Mouse (Mus musculus): ENCODE measurements around the gene Msh3. TPM values are rescaled to one million over a fixed set of nuclear protein-coding genes. Genes with fewer than 3 reads are reported as not detected.
A peak's percentile ranks its signal among the peaks of the same experiment; 100 is the strongest.

Msh3 gene
- polyA plus RNA-seq, 1 experiment from 2014 or later, result 43.8 TPM

- H3K9ac ChIP-seq (replicated peaks), result no peak overlapping the region
- H3K4me1 ChIP-seq (replicated peaks), result peaks cover 18% of the 10 kb centered on the region
- H3K36me3 ChIP-seq, result peaks cover 31% of the 10 kb centered on the region
- 79% methylated on average over 7 of the region's 7 CpGs for WGBS
- no peaks in the 10 kb centered on the region for H3K27me3 ChIP-seq
- peak overlapping the region; percentile 95 for H3K4me2 ChIP-seq
- peak overlapping the region; percentile 69 for H3K4me3 ChIP-seq (replicated peaks)
- no peaks in the 10 kb centered on the region for H3K9me3 ChIP-seq
- H3K27ac ChIP-seq, result no peak overlapping the region
- no peak for ATAC-seq (ENCODE audit: insufficient number of reproducible peaks, insufficient read depth, low FRiP score, low TSS enrichment, low read depth)
Measured at GRCm38 (mm10) chr13:92356376-92356775, 1.6 kb upstream of the Msh3 start.

GRCm38 (mm10) chr13:92355272-92355643, 455 bp upstream of the Msh3 start:
- WGBS, result 1% methylated on average over 24 of the region's 24 CpGs
- peak; percentile 54 for ATAC-seq (ENCODE audit: insufficient number of reproducible peaks, insufficient read depth, low FRiP score, low TSS enrichment, low read depth)
- Histone ChIP-seq H3K9me3 (no peaks in the 10 kb centered on the region), H3K4me2 (peak overlapping the region; percentile 95), H3K4me3 (replicated peaks) (peak overlapping the region; percentile 69), H3K9ac (replicated peaks) (peak overlapping the region; percentile 76), H3K27ac (peak overlapping the region; percentile 68; the same call in 1 of the 2 replicates), H3K27me3 (no peaks in the 10 kb centered on the region), H3K4me1 (replicated peaks) (peaks cover 18% of the 10 kb centered on the region), H3K36me3 (peaks cover 31% of the 10 kb centered on the region; the same call in 1 of the 2 replicates)

GRCm38 (mm10) chr13:92353956-92354355, 847 bp downstream of the Msh3 start:
- peak overlapping the region; percentile 76 for H3K9ac ChIP-seq (replicated peaks)

GRCm38 (mm10) chr13:92351100-92351499, 3.7 kb downstream of the Msh3 start:
- Histone ChIP-seq H3K4me1 (replicated peaks) (peaks cover 8% of the 10 kb centered on the region), H3K9ac (replicated peaks) (no peak overlapping the region), H3K27ac (no peak overlapping the region), H3K36me3 (peaks cover 42% of the 10 kb centered on the region), H3K4me3 (replicated peaks) (no peak overlapping the region), H3K27me3 (no peaks in the 10 kb centered on the region), H3K4me2 (no peak overlapping the region), H3K9me3 (no peaks in the 10 kb centered on the region)
- WGBS, result 93% methylated on average over 6 of the region's 6 CpGs
- no peak for ATAC-seq (ENCODE audit: insufficient number of reproducible peaks, insufficient read depth, low FRiP score, low TSS enrichment, low read depth)

More at GRCm38 (mm10) chr13:92353956-92354355, 847 bp downstream of the Msh3 start:
- ATAC-seq (ENCODE audit: insufficient number of reproducible peaks, insufficient read depth, low FRiP score, low TSS enrichment, low read depth), result no peak
- WGBS, result 23% methylated on average over 4 of the region's 4 CpGs
- Histone ChIP-seq H3K27me3 (no peaks in the 10 kb centered on the region), H3K36me3 (peaks cover 28% of the 10 kb centered on the region; the same call in 1 of the 2 replicates), H3K27ac (no peak overlapping the region), H3K9me3 (no peaks in the 10 kb centered on the region), H3K4me3 (replicated peaks) (peak overlapping the region; percentile 69), H3K4me1 (replicated peaks) (peaks cover 18% of the 10 kb centered on the region), H3K4me2 (peak overlapping the region; percentile 95)

DNA sequence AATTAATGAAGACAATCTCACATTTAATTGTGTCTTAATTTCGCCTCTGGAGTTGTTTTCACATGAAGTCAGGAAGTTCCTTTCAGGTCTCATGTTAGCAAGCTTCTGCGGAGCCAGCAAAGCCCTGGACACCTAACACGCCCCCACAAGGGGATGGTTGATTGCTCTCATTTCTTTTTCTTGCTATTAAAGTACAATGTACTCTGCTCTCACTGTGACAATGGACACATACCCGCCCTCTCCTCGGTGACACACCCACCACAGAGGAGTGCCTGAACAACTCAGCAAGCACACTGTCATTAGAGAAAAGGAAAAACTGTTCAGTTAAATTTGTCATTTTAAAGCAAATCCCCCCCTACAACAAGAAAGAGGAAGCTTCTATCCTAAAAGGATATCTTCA, 8.5 kb downstream of the Msh3 start:
- H3K4me2 ChIP-seq, result no peak overlapping the region
- WGBS, result 82% methylated on average over 5 of the region's 5 CpGs
- H3K27ac ChIP-seq, result no peak overlapping the region
- no peaks in the 10 kb centered on the region for H3K27me3 ChIP-seq
- H3K4me1 ChIP-seq (replicated peaks), result no peaks in the 10 kb centered on the region
- peaks cover 83% of the 10 kb centered on the region for H3K36me3 ChIP-seq
- no peak overlapping the region for H3K9ac ChIP-seq (replicated peaks)
- ATAC-seq (ENCODE audit: insufficient number of reproducible peaks, insufficient read depth, low FRiP score, low TSS enrichment, low read depth), result no peak
- no peak overlapping the region for H3K4me3 ChIP-seq (replicated peaks)
- no peaks in the 10 kb centered on the region for H3K9me3 ChIP-seq

- Histone ChIP-seq H3K4me1 (replicated peaks) (no peaks in the 10 kb centered on the region), H3K27me3 (no peaks in the 10 kb centered on the region), H3K27ac (no peak overlapping the region), H3K4me2 (no peak overlapping the region), H3K9ac (replicated peaks) (no peak overlapping the region), H3K4me3 (replicated peaks) (no peak overlapping the region), H3K9me3 (no peaks in the 10 kb centered on the region), H3K36me3 (peaks cover 82% of the 10 kb centered on the region)
- ATAC-seq (ENCODE audit: insufficient number of reproducible peaks, insufficient read depth, low FRiP score, low TSS enrichment, low read depth), result no peak
- WGBS, result 95% methylated on average over 8 of the region's 8 CpGs
Measured at GRCm38 (mm10) chr13:92344033-92344432, 10.8 kb downstream of the Msh3 start.

DNA sequence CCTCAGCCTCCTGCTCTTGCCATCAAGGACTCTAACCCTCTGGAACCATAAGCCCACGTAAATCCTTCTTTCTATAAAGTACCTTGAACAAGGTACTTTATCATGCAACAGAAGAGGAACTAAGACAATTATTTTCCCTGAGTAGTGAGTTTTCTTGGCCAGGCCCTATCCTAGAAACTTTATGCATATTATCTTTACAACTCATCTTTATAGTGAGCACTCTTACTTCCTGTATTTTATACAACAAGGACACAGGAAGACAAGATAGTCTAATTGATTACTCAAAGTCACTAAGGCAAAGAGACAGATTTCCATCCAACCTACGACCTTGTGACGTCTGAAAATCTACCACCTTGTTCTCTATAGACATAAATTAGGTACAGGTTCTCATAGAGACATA, 15.0 kb downstream of the Msh3 start:
- H3K27ac ChIP-seq, result no peak overlapping the region
- no peaks in the 10 kb centered on the region for H3K9me3 ChIP-seq
- no peak overlapping the region for H3K4me2 ChIP-seq
- no peak for ATAC-seq (ENCODE audit: insufficient number of reproducible peaks, insufficient read depth, low FRiP score, low TSS enrichment, low read depth)
- 91% methylated on average over 3 of the region's 3 CpGs for WGBS
- H3K4me1 ChIP-seq (replicated peaks), result no peaks in the 10 kb centered on the region
- no peaks in the 10 kb centered on the region for H3K27me3 ChIP-seq
- H3K9ac ChIP-seq (replicated peaks), result no peak overlapping the region
- no peak overlapping the region for H3K4me3 ChIP-seq (replicated peaks)
- peaks cover 61% of the 10 kb centered on the region for H3K36me3 ChIP-seq

- Histone ChIP-seq H3K27me3 (no peaks in the 10 kb centered on the region), H3K4me2 (no peak overlapping the region), H3K27ac (no peak overlapping the region), H3K4me3 (replicated peaks) (no peak overlapping the region), H3K36me3 (peaks cover 48% of the 10 kb centered on the region), H3K4me1 (replicated peaks) (no peaks in the 10 kb centered on the region), H3K9me3 (no peaks in the 10 kb centered on the region), H3K9ac (replicated peaks) (no peak overlapping the region)
- ATAC-seq (ENCODE audit: insufficient number of reproducible peaks, insufficient read depth, low FRiP score, low TSS enrichment, low read depth), result no peak
- WGBS, result 88% methylated on average over 6 of the region's 6 CpGs
Measured at GRCm38 (mm10) chr13:92337773-92338462, 16.9 kb downstream of the Msh3 start.

- no peaks in the 10 kb centered on the region for H3K4me1 ChIP-seq (replicated peaks)
- H3K9ac ChIP-seq (replicated peaks), result no peak overlapping the region
- no peak overlapping the region for H3K4me3 ChIP-seq (replicated peaks)
- no peaks in the 10 kb centered on the region for H3K27me3 ChIP-seq
- no peak for ATAC-seq (ENCODE audit: insufficient number of reproducible peaks, insufficient read depth, low FRiP score, low TSS enrichment, low read depth)
- H3K36me3 ChIP-seq, result peaks cover 40% of the 10 kb centered on the region
- no peak overlapping the region for H3K4me2 ChIP-seq
- H3K27ac ChIP-seq, result no peak overlapping the region
- H3K9me3 ChIP-seq, result no peaks in the 10 kb centered on the region
- 91% methylated on average over 1 of the region's 1 CpGs for WGBS
Measured at GRCm38 (mm10) chr13:92336857-92337256, 17.9 kb downstream of the Msh3 start.

GRCm38 (mm10) chr13:92332103-92332879, 22.5 kb downstream of the Msh3 start:
- H3K4me2 ChIP-seq, result no peak overlapping the region

DNA sequence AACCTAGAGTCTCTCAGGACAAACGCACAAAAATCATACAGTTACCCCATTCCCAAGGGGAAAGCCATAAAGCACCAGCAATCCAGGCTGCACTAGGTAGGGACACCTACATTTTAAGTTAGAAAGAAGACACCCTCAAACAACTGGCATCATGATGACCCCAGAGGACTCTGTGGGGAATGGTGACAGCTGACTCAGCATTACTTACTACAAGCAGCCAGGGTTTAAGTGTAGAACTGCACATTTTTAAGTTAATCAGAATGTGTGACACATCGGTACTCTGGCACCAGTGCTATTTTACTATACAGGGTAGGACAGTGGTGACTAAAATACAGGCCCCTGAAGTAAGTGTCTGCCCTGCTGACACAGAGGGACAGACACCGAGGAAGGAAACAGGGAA, 24.2 kb downstream of the Msh3 start:
- 93% methylated on average over 3 of the region's 3 CpGs for WGBS

More at GRCm38 (mm10) chr13:92332103-92332879, 22.5 kb downstream of the Msh3 start:
- 93% methylated on average over 15 of the region's 15 CpGs for WGBS
- H3K9ac ChIP-seq (replicated peaks), result no peak overlapping the region
- no peak overlapping the region for H3K27ac ChIP-seq
- no peak overlapping the region for H3K4me3 ChIP-seq (replicated peaks)
- H3K4me1 ChIP-seq (replicated peaks), result no peaks in the 10 kb centered on the region
- no peaks in the 10 kb centered on the region for H3K9me3 ChIP-seq
- peaks cover 43% of the 10 kb centered on the region for H3K36me3 ChIP-seq
- no peak for ATAC-seq (ENCODE audit: insufficient number of reproducible peaks, insufficient read depth, low FRiP score, low TSS enrichment, low read depth)
- no peaks in the 10 kb centered on the region for H3K27me3 ChIP-seq

More for the DNA sequence above, 24.2 kb downstream of the Msh3 start:
- Histone ChIP-seq H3K9ac (replicated peaks) (no peak overlapping the region), H3K4me1 (replicated peaks) (no peaks in the 10 kb centered on the region; the same call in 1 of the 2 replicates), H3K9me3 (no peaks in the 10 kb centered on the region), H3K27me3 (no peaks in the 10 kb centered on the region), H3K4me3 (replicated peaks) (no peak overlapping the region), H3K36me3 (peaks cover 34% of the 10 kb centered on the region), H3K4me2 (no peak overlapping the region), H3K27ac (no peak overlapping the region)
- ATAC-seq (ENCODE audit: insufficient number of reproducible peaks, insufficient read depth, low FRiP score, low TSS enrichment, low read depth), result no peak
